Mouse (Mus musculus): ENCODE results near the gene Pde7b.

Pde7b gene

DNA sequence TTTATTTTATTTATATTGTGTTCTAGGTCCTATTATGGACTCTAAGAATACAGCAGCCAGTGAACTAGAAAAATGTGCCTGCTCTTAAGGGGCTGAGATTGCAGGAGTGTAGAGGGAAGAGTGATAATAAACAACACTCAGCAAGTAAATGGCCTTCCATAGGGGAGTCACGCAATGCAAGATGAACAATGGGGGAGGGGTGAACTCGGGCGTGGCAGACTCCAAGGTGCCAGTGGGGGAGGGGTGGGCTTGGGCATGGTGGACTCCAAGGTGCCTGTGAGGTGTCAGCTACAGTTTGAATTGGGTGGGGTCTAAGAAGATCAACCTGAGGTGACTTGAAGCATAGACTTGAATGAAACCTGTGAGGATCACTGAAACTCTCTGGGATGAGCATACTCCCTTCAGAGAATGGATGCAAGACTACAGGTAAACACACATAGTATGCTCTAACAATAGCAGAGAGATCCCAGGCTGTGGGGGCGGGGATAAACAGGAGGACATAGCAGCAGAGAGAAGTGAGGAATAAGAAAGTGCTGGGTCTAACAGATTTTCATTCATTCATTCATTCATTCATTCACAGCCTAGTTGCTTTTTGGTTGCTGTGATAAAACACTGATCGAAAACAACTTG, 230.9 kb downstream of the Pde7b start:
- DNase-seq (ENCODE audit: low spot score in 2 of 2), result no peak

DNA sequence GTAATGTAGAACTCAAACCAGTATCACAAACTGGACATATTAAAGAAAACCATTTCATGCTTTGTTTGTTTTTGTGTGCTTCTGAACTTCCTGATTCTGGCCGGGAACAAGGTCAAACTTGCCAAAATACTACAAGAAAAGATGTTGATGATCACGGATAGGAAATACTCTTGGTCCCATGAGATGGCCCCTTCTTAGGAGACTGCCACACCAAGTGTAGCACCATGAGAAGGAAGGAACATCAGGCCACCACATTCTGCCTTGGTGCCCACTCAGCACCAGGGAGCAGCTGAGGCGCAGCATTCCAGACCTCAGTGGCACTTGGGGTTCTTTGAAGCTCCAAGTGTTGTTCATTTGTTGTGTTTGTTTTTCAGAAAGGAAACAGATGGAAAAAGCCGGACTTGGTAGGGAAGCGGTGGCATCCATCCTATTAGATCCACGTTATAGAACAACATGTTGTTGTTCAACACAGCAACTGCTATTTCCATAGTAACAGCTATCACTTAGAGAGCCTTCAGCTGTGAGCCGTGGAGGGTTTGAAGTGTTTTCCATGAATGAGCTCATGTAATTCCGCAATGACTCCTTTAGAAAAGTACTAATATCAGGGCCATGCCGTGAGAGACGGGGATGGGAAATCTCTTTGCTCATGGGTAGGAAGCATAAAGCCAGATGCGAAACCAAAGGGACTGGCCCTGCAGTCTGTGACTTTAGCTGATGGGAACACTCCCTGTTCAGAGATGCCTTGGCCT, 232.5 kb downstream of the Pde7b start:
- peak; percentile 4 to 8 for DNase-seq (ENCODE audit: low spot score in 2 of 2)

DNA sequence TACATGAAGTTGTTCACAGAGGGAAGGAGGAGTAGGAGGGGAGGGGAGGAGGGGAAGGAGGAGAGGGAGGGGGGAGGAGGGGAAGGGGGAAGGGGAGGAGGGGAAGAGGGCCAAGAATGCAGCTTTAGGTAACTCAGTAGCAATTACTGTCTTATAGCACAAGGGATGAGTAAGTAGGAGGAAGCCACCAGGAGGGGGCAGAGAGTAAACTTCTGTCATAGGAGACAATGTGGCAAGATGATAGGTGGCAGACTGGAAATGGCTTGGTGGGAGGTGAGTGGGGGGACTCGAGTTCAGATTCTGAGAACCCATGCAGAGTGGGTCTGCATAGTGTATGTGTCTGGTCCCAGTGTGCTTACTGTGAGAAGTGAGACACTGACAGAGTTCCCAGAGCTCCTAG, 234.1 kb downstream of the Pde7b start:
- DNase-seq (ENCODE audit: low spot score in 2 of 2), result no peak

DNA sequence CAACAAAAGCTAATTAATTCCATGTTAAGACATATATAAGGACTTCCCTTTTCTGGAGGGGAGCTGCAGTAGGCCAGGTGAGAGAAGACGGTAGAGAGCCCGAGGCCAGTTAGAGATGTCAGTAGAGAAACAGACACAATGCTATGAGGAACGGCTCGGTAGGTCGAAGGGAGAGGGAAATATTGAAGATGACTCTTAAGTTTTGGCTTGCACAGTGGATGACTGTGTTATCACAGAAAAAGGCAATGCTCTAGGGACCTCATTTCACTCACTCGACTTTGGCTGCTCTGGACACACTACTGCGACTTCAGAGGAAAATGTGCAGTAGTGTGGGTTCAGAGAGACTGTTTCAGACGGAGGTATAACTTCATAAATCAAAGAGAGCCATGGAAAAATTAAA, 234.6 kb downstream of the Pde7b start:
- no peak for DNase-seq (ENCODE audit: low spot score in 2 of 2)

DNA sequence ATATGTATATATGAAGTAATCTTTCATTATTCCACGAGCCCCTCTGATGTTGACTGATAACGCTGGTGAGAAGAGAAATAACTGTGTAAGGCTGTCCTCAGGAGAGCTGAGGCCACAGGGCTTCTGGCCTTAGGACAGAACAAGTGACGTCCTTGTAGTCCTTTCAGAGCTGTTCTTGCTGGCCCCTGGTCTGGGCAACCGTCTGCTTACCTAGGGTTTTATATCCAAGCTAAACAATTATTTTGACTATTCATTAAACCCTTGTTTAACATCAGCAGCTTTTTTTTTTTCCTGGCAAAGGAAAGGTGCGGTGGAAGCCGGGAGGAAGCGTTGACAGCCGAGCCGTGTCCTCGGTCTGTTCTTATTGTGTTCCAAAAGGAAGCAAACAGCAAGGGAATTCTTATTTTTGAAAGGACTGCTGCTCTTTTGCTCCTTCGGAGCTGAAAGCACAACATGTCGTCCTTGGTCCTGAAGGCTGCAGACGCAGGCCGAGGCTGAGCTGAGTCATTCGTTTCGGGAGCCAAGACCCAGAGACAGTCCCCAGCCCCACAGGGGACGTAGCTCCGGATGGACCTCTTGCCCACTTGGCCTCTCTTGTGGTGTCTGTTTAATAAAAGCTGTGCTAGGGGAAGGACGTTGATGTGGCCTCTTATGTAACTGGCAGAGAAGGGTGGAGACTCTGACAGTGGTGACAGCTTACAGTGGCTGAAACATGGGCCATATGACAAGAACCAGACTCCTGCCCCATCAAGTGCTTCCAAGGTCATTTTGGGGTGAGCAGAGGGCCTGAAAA, 238.2 kb downstream of the Pde7b start:
- DNase-seq (ENCODE audit: low spot score in 2 of 2), result peak in 1 of 2 experiments; percentile 4

DNA sequence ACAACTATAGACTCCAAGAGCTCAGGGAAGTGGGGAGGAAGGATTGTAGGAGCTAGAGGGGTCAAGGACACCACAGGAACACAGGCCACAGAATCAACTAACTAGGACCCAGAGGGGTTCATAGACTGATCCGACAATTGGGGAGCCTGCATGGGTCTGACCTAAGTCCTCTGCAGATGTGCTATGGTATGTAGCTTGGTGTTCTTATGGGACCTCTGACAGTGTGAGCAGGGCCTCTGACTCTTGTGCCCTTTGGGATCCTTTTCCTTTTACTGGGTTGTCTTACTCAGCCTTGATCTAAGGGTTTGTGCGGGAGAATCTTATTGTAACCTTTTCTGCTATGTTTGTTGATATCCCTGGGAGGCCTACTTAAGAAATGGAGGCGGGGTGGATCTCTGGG, 239.1 kb downstream of the Pde7b start:
- DNase-seq (ENCODE audit: low spot score in 2 of 2), result no peak

DNA sequence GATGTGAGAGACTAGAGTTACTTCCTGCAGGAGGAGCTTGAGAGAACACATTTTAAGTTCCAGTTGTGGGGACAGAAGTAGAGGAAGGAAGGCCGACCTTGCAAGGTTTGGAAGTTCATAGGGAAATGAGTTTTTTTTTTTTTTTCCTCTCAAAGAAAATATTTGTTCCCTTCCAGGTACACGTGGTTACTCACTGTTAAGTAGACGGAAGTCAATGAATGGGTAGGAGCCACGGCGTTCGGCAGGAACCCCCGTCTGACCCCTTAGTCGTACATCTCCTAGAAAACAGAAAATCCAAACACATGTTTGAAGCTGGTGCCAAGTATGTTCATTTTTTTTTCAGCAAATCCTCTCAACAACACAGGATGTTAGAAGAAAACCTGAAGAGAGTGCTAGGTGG, 245.4 kb downstream of the Pde7b start:
- no peak for DNase-seq (ENCODE audit: low spot score in 2 of 2)

DNA sequence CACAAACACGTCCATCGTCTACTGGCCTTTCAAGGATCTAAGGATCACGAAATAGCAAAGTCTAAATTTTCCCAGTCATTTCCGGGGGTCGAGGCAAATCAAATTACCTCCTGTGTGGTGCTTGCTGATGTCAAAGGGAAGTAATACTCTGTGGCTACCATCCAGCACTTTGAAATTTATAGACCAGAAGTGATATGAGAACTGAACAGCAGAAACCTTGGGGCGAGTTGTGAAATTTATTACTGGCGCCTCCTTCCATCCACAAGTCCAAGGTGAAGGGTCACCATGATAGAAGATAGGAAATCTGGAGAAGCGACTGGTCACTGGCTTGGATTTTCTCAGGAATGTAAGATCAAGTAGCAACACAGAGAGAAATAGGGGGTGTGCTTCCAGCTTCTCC, 246.4 kb downstream of the Pde7b start:
- no peak for DNase-seq (ENCODE audit: low spot score in 2 of 2)

DNA sequence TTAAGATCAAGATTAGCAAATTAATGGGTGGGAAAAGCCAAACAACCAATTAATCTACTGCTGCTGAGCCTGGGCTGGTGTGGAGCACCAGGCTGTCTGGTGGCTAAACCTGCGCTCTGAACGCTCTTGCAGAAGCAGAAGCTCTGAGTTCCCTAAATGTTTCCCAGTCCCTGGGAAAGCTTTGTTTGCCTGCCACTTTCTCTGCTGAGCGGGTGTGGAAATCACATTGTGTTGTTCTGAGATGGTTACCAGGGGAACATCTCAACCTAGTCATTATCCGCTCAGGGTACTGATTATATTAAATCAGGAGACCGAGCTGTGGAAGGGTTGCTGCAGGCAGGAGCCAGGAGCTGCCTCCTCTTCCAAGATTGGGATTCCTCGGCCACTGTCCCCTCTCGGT, 250.0 kb downstream of the Pde7b start:
- DNase-seq (ENCODE audit: low spot score in 2 of 2), result peak; percentile 17 to 27

DNA sequence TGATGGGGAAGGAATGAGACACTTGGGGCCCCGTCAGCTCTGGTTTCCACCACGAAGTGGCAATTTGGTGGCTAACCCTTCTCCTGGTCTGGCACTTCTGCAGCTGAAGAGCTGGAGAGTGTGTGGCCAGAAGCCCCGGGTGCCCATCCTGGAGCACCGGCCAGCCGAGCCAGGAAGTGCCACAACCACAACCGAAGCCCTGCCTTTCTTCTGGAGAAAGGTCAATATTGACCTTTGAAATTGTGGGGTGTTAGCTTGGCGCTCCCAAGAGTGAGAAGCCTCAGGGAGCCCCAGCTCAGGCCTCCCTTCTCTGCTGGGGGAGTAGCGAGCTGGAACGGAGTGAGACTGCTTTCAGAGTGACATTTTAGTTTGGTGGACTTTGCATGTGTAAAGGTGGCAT, 250.8 kb downstream of the Pde7b start:
- no peak for DNase-seq (ENCODE audit: low spot score in 2 of 2)

DNA sequence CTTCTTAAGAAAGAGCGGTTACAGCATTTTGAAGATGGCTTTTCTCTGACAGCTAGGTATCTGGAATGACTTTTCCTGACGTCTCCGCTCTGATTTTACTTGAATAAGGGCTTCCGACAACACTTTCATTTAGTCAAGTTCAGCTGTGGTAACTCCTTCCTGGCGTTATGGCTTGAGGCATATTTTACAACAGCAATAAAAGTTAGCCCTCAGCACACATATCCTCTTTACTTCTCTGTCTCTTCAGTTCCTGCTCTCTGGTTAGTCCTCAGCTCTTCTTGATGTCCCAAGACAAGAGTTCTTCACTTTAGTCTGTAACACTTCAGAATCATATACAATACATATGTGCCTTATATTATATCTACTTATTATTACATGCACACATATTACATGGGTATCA, 251.4 kb downstream of the Pde7b start:
- no peak for DNase-seq (ENCODE audit: low spot score in 2 of 2)

DNA sequence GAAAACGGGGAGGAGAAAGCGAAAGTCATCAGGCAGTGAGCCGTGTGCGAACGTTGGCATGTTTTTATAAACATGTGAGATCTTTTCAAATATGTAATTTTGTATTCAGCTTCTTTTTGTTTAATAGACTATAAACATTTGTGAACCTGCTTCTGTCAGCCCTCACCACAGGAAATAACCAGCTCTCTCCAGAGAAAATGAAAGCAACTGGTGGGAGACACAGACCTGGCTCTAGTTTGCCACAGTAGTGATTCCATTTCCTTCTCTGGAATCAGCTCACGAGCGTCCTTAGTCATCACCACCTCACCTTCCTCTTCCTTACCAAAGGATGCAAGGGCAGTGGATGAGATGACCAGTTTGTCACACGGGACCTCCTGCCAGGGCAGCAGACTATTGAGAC, 252.9 kb downstream of the Pde7b start:
- no peak for DNase-seq (ENCODE audit: low spot score in 2 of 2)

DNA sequence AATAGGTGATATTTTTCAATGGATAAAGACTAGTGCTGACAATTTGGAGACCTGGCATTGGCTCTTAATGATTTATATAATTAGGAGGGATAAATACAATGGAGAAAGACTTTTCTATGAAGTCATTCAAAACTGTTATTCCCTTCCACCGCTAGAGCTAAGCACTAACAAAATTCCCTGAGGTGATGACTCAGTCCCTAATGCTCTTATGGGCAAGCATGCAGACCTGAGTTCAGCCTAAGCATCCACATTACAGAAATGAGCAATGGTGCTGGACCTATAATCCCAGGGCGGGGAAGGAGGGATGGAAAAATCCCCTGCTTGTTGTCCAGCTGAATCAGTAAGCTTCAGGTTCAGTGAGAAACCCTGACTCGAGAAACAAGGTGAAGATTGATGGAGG, 260.2 kb downstream of the Pde7b start:
- DNase-seq (ENCODE audit: low spot score in 2 of 2), result no peak

DNA sequence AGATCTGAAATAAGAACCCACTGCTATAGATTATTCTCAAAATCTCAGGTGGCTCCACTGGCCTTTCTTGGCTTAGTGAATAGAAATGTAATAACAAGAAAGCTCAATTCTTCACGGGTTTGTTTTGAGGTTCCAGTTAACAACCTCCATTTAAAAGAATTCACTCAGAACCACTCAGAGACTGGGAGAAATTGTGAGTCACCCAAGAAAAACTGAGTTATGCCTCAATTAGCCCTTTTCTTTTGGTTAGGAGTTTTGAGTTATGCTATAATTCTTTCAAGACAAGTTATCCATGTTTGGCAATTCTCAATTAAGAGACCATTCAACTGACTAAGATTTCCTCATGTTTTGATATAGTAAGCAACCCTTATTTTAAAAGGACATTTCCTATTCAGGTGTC, 260.9 kb downstream of the Pde7b start:
- DNase-seq (ENCODE audit: low spot score in 2 of 2), result no peak

DNA sequence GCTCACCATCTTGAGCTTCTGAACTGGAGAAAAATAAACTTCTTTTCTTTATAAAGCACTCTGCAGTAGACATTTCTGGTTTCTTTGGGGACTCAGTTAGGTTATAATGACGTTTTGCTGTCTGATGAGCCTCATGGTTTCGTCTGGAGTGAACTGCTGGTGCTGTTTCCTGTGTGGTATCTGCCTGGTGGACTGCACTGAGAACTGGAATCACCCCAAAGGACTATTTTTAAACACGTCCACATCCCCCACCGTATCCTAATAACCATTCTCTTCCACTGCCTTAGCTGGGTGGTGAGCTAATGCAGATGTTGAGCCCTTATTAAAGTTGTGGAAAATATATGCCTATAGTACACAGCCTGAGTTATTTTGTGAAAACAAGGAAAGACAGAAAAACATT, 262.3 kb downstream of the Pde7b start:
- no peak for DNase-seq (ENCODE audit: low spot score in 2 of 2)

DNA sequence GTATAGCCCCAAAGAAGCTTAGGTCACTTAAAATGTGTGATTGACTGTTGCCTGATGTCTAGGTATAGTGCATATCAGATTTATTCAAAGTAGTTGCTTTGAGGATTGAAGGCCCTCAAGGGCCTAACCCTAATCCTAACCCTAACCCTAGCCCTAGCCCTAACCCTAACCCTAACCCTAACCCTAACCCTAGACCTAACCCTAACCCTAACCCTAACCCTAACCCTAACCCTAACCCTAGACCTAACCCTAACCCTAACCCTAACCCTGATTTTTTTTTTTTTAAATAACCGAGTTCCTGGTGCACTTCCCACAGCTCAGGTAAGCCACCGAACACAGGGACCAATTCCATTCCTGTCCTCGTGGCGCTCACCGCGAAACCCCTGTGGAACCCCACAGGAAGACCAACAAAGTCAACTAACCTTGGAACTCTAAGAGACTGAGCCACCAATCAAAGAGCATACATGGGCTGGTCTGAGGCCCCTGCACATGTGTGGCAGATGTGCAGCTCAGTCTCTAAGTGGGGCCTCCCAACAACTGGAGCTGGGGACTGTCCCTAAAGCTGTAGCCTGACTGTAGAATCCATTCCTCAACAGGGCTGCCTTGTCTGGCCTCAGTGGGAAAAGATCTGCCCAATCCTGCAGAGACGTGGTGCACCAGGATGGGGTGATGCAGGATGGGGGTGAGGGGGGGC, 265.1 kb downstream of the Pde7b start:
- DNase-seq (ENCODE audit: low spot score in 2 of 2), result no peak

DNA sequence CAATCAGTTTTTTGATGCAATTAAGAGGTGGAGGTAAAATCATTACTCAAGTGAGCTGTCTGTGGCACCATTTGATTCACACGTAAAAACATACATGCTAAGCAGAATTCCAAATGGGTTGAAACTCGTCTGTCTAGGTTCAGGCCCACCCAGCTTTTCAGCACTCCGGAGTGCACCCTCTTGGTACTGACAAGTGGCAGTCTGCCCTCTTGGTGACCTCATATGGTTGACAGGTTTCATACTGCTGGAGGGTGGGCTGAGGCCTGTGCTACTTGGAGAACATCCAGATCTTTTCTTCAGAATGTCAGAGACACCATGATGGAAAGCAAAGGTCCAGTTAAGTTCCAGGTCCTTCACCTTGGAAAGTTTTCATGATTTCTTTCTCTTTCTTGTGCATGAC, 265.7 kb downstream of the Pde7b start:
- DNase-seq (ENCODE audit: low spot score in 2 of 2), result no peak

DNA sequence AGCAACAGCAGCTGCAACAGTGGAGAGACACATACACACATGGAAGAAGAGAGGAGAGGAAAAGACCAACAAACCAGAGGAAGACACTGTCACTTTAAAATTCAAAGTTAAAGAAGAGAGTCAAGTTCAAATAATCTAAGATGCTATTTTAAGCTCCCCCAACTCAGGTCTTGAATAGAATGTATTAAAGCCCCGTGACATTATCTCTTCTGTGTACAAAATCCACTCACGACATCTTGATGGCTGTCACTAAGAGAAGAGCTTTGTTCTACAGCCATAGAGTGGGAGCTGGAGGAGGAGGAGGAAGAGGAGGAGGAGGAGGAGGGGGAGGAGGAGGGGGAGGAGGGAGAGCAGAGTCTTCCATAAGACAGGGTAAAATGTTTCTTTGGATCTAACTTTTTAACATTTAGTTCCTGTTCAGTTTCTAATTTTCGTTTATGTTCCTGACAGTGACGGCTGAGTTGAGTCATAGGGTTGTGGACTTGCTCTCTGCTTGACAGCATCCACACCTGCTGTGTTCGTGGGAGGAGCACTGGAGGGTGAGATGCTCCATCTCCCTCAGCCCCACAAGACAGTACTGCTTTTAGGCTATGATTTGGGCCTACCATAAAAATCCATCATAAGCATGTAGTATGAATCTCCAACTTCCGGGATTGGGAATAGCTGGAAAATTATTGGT, 270.4 kb downstream of the Pde7b start:
- no peak for DNase-seq (ENCODE audit: low spot score in 2 of 2)

DNA sequence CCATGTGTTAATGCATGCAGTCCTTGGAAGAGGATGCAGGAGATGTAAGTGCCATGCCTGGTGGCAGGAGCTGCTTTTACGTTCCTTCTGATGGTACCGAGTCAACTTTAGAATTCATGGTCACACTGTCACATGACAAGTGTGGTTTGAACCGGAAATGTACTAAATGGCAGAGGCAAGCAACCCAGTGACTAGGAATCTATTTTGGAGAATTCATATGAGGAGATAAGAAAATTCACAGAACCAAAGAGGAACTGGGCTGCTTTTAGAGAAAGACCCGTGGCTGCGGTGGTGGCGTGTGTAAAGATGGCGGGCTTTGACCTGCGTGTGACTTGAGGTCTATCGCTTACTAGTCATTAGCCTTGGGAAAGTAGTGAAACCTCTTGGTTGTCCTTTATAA, 287.4 kb downstream of the Pde7b start:
- DNase-seq (ENCODE audit: low spot score in 2 of 2), result no peak

DNA sequence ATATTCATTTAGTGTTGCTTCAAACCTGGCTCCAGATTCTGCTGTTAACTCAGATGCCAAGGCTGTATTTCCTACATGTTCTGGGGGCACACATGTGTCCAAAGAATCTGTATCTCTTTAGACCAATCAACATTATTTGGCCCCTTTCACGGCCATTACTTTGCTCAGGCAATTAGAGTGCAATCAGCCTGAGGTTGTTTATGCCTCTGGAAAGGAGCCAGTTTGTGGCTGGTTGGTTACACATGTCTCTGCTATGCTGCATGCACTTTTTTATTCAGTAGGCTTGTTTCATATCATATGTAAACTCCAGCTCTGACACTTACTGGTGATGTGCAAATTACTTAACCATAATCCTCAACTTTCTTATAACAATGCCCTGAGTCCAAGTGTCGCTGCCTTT, 287.9 kb downstream of the Pde7b start:
- DNase-seq (ENCODE audit: low spot score in 2 of 2), result no peak

DNA sequence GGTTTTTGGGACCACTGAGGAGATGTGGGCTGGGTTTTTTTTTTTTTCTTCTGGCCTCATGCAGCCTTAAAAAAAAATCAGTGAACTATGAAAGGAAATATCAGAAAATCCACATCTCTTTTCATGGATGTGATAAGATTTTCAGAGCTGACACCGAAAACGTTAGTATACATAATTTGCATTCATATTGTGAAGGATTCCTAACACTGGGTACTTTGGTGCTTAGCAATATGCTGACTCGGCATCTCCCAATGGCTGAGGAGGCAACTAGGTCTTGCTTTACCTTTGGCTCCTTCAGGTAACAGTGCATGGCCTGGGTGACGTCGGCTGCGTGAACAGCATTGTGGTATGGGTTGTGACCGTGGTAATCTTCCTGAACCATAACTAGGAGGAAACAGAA, 289.0 kb downstream of the Pde7b start:
- no peak for DNase-seq (ENCODE audit: low spot score in 2 of 2)

DNA sequence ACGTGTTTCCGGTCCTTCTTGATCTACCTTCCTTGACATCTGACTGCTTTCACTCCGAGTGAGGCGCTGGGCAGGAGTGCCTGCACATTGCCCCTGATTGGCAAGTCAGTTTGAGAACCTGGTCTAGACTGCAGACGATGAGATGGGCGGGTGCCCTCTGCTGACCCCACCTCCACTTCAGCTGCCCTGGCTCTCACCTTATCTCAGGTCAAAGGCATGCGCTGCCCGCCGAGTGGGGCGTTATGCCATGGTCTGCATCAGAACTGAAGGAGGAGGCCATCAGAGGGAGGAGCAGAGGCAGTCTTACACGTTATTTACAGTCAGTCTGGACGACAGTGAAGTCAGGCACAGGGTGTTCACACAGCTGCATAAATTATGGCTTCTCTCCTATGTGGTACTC, 293.5 kb downstream of the Pde7b start:
- no peak for DNase-seq (ENCODE audit: low spot score in 2 of 2)
